Mouse (Mus musculus): ENCODE measurements around the gene Mreg.
"Not testable (repeated sequence)": the region's sequence is repeated elsewhere in the genome, so short reads cannot be mapped to it uniquely, and the experiment has no call there.

Mreg gene

GRCm38 (mm10) chr1:72211701-72212699, at the start of gene Mreg:
Mreg (minus strand) TSS chr1:72212307.
- DNase-seq (ENCODE audit: low read depth), result peak; percentile 77

- DNase-seq (ENCODE audit: low read depth), result peak; percentile 18
Measured at GRCm38 (mm10) chr1:72256381-72257256, 44.5 kb upstream of the Mreg start.

GRCm38 (mm10) chr1:72255854-72256175, 43.7 kb upstream of the Mreg start:
- DNase-seq (ENCODE audit: low read depth), result no peak

- peak; percentile 92 for DNase-seq (ENCODE audit: low read depth)
Measured at GRCm38 (mm10) chr1:72255062-72255853, 43.2 kb upstream of the Mreg start.

GRCm38 (mm10) chr1:72254545-72255061, 42.5 kb upstream of the Mreg start:
- peak; percentile 95 for DNase-seq (ENCODE audit: low read depth)

GRCm38 (mm10) chr1:72253881-72254491, 41.9 kb upstream of the Mreg start:
- no peak for DNase-seq (ENCODE audit: low read depth)

GRCm38 (mm10) chr1:72251806-72252205, 39.7 kb upstream of the Mreg start:
- peak; percentile 53 for DNase-seq (ENCODE audit: low read depth)

- not testable (repeated sequence) for DNase-seq (ENCODE audit: low read depth)
Measured at GRCm38 (mm10) chr1:72248226-72248737, 36.2 kb upstream of the Mreg start.

GRCm38 (mm10) chr1:72244317-72245036, 32.4 kb upstream of the Mreg start:
- peak; percentile 87 for DNase-seq (ENCODE audit: low read depth)

GRCm38 (mm10) chr1:72243656-72244316, 31.7 kb upstream of the Mreg start:
- peak; percentile 100 for DNase-seq (ENCODE audit: low read depth)

- DNase-seq (ENCODE audit: low read depth), result no peak
Measured at GRCm38 (mm10) chr1:72242581-72243143, 30.6 kb upstream of the Mreg start.

GRCm38 (mm10) chr1:72239113-72239512, 27.0 kb upstream of the Mreg start:
- not testable (repeated sequence) for DNase-seq (ENCODE audit: low read depth)

- DNase-seq (ENCODE audit: low read depth), result no peak
Measured at GRCm38 (mm10) chr1:72238016-72238580, 26.0 kb upstream of the Mreg start.

- DNase-seq (ENCODE audit: low read depth), result peak; percentile 70
Measured at GRCm38 (mm10) chr1:72237007-72237775, 25.1 kb upstream of the Mreg start.

- peak; percentile 79 for DNase-seq (ENCODE audit: low read depth)
Measured at GRCm38 (mm10) chr1:72236363-72237006, 24.4 kb upstream of the Mreg start.

- peak; percentile 19 for DNase-seq (ENCODE audit: low read depth)
Measured at GRCm38 (mm10) chr1:72232592-72232991, 20.5 kb upstream of the Mreg start.

GRCm38 (mm10) chr1:72228974-72229373, 16.9 kb upstream of the Mreg start:
- DNase-seq (ENCODE audit: low read depth), result peak; percentile 80

- no peak for DNase-seq (ENCODE audit: low read depth)
Measured at GRCm38 (mm10) chr1:72227546-72227945, 15.4 kb upstream of the Mreg start.

Measured in NIH3T3 (cell line).